Mouse (Mus musculus) heart, postnatal 0 days (tissue): ENCODE measurements around the gene Snx29.

Experiments
- CTCF ChIP-seq: IDR thresholded peaks from 2 replicates; pipeline ENCODE4 v1.5.1; 2016; ENCODE audit warnings: antibody characterized with exemption, control low read depth, low read depth
- EP300 ChIP-seq: IDR thresholded peaks from 2 replicates; pipeline ENCODE4 v1.6.1; 2016; ENCODE audit warnings: antibody characterized with exemption, low read depth

DNA sequence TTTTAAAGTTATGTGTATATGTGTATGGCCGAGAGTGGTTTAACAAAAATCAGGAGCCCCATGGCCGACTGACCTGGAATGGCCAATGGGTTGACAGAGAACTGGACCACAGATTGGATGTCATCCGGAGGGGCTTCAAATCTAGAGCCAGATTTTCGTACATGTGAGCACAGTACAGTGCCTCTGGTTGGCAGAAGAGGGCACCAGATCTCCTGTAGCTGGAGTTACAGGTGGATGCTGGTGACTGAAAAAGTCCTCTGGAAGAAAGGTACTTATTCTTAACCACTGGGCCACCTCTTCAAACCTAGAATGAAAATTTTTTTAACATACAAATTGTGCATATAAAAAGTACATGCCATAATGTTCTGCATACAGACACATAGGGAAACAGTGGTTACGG lies 6.0 kb upstream of the Snx29 start:
- TF ChIP-seq CTCF (no peak), EP300 (no peak)
